Mouse (Mus musculus) retina, adult 2 months (tissue): ENCODE results near the gene Lmntd1.

Experiments used
- DNase-seq: peaks from one replicate; pipeline ENCODE4 v3.0.0-alpha.2; 2012; ENCODE audit warnings: low read depth, low spot score

Gene Lmntd1

GRCm38 (mm10) chr6:145604648-145605047 is 9.5 kb downstream of the Lmntd1 start:
- DNase-seq: no peak

DNA sequence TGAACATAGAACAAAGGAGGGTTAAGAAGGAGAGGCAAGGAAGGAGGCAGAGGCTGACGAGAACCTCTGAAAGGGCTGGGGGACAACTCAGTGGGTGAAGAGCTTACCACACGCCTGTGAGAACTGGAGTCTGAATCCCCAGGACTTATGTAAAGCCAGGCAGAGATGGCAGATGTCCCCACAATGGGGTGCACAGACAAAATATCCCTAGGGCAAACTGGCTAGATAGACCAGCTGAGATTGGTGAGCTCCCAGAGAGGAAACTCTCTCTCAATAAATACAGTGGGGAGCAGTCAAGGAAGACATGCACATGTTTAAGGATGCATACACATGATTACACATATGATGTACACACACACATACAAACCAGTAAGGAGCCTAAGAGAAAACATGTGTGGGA is 10.0 kb downstream of the Lmntd1 start:
- DNase-seq: no peak

DNA sequence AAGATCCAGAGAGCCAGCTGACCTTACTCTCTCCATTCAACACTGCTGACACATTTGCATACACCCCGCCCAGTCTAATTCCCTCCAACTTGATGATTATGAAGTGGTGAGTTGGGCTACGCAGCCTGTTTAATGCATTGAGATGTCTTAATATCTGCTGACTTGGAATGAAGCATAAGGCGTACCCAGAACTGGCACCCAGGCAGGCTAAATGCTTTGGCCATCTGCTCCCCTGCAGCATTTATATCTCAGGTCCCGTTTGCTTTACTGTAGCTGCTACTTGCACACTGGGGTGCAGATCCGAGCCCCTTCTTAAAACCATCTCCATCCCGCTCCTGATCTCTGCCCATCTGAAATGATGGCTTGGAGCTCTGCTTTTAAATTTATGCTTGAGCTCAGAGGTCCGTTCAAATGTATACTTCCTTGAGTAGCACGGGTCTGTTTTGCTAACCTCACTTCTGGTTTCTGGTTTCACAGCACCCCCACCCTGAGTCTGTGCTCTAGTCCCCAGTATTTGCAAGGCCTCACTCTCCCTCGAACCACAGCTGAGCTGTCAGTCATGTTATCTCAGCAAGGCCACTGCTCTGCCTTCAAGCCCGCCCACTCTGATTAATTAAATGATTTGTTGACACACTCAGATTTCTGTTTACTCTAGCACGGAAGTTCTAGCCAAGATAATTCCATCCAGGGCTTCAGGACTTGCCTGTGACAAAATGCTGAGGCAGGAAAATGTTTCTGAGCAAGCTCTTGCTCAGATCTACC is 15.1 kb downstream of the Lmntd1 start:
- no peak for DNase-seq

DNA sequence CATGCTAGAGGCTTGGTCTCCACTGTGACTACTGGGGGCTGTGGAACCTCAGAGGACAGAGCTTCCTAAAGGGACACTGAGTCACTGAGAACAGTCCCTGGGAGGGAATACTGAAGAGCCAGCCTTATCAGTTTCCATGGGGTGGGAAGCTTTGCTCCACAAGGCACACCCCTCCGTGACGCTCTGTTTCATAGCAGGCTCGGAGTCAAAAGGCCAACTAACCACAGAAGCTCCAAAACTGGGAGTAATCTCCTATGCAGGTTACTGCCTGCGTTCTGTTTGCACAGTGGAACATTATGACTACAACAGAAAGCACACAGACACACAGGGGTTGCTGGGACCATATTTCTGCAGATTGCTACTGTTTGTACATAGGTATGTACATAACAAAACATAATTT is 18.2 kb downstream of the Lmntd1 start:
- no peak for DNase-seq

DNA sequence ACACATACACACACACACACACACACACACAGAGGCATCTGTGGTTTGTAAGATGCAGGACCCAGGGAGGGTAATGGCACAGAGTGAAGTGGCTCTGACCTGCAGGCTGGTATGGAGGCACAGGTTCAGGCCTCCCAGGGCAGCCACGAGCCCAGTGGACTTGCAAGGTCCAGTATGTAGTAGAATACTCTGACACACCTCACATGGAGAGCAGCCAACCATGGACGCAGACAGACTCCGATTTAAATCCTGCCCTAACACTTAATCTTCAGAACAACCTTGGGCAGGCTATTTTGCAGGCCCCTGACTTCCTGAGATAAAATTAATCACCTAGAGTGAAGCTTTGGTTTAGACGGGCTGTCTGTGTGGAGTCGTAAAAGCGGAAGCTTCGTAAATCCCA is 20.1 kb downstream of the Lmntd1 start:
- no peak for DNase-seq

GRCm38 (mm10) chr6:145592531-145592998 is 21.6 kb downstream of the Lmntd1 start:
- DNase-seq: no peak

GRCm38 (mm10) chr6:145592036-145592435 is 22.1 kb downstream of the Lmntd1 start:
- DNase-seq: no peak

- no peak for DNase-seq
Measured at GRCm38 (mm10) chr6:145591578-145591977, 22.5 kb downstream of the Lmntd1 start.

DNA sequence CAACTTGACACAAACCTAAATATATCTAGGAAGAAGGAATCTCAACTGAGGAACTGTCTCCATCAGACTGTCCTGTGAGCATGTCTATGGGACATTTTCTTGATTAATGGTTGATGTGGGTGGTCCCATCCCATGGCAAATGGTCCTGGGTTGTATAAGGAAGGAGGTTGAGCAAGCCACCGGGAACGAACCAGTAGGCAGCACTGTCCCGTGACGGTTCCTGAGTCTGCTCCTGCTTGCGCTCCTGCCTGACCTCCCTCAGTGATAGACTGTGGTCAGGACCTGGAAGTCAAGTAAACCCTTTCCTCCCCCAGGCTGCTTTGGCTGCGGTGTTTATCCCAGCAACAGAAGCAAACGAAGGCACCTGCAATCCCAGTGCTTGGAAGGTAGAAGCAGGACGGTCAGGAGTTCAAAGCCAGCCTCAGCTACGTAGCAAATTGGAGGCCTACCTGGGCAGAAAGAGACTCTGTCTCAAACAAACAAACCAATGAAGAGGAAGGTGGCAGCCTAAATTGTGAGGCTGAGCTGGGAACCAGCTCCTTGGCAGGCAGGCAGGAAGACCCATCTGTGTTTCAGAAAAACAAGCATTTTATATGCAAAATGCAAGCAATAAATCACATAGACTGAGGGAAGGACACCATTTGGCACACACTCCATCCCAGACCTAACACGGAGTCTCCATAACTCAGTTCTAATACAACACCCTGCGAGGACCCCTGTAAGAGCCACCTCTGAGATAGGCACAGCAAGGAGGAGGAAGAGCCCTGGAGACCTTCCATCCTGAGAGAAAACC is 23.4 kb downstream of the Lmntd1 start:
- DNase-seq: no peak

- DNase-seq: no peak
Measured at GRCm38 (mm10) chr6:145585052-145585973, 28.8 kb downstream of the Lmntd1 start.

DNA sequence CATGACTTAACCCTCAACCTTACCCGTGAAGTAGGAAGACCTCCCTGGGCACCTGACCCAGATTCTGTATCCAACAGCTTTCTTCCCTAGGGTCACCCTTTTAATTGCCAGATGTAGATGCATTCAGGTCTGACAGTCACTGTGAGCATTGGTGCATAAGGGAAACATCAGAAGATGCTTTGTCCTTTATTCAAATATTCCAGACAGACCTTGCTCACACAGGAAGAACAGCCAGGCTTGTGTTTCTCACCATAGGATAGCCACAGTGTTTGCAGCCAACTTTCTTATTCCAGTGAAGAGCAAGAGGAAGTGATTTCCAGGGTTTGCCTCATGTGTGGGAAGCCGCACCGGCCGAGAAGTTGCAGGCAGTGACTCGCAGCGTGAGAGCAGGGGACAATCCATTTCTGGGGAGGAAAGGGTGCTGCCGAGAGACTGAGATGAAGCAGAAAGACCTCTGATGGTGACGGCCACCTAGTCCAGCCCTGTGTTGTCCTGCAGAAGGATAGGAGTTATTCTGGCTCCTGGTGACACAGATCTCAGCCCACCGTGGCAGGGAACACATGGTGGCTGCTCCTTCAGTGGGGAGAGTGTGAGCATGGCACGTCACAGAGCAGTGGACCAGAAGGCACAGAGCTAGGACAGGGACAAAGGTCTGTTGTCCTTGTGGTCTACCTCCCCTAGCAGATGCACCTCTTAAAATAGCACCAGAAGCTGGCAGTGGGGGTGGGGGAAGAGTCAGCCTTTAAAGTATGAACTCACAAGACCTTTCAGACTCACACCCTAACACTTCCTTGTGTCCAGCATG is 32.6 kb downstream of the Lmntd1 start:
- DNase-seq: no peak

DNA sequence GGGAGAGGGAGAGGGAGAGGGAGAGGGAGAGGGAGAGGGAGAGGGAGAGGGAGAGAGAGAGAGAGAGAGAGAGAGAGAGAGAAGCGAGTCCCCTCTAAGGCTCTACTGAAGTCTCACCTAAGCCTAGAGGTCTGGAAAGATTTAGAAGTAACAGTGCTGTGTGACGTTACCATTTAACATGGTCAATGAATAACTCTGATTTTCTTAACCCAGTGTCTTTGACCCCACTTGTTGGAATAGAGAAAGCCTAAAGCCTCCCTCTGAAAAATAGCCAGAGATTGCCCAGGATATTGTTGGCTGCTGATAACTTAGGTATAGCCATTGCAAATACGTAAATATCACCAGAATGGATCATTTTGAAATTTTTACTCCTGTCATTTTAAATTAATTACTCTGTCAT is 34.4 kb downstream of the Lmntd1 start:
- no peak for DNase-seq

- no peak for DNase-seq
Measured at GRCm38 (mm10) chr6:145578457-145579185, 35.5 kb downstream of the Lmntd1 start.

GRCm38 (mm10) chr6:145576762-145577161 is 37.4 kb downstream of the Lmntd1 start:
- DNase-seq: no peak

- no peak for DNase-seq
Measured at GRCm38 (mm10) chr6:145573250-145574013, 40.7 kb downstream of the Lmntd1 start.

DNA sequence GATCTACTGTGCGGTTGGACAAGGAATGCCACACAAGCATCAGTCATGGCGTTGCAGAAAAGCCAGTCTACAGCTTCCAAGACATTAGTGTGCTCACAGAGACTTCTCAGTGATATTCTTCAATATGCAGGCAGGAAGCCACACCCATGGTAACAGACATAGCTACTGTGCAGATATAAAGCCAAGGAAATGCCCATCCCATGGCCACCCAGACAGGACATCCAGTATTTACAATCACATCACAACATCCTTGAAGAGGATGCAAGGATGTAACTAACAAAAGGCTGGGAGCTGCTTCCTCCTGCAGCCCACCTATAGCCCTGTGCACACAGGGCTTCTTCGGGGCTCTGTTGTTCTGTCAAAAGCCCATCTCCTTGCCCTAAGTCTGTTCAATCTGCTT is 45.4 kb downstream of the Lmntd1 start:
- no peak for DNase-seq

DNA sequence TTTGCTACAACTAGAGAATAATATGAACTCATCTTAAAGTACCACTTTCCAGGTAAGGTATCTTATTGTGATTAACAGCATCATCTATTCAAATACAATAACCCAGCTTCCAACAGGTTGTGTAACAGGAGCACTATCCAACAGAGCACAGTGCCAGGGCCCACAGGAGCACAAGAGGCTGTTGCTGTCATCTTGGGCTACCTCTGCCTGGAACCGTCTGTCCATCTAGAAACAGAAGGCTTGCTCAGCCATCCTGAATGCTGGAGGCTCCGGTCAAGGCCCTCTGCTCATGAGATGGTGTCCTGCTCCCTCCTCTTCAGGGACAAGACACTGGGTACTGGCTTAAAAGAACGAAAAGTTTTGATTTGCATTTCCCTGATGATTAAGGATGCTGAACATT is 46.3 kb downstream of the Lmntd1 start:
- DNase-seq: no peak

GRCm38 (mm10) chr6:145567296-145567695 is 46.8 kb downstream of the Lmntd1 start:
- no peak for DNase-seq

DNA sequence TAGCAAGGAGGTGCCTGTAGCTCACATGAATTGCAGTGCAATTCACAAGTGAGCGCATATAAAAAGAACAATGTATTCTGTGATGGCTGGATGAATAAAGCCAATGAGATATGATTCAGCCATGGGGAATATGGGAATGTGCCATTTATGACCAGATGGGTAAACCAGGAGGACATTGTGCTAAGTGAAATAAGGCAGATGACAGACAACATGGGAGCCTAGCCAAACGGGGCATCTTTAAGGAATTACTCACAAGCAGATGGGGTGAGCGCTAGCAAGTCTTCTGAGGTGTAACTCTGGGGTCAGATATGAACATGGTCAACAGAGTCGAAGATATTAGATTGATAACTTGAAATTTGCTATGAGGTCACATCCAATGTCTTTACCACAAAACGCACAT is 48.5 kb downstream of the Lmntd1 start:
- no peak for DNase-seq

- no peak for DNase-seq
Measured at GRCm38 (mm10) chr6:145564671-145565070, 49.4 kb downstream of the Lmntd1 start.
